Mouse (Mus musculus) stomach, postnatal 0 days (tissue): ENCODE measurements around the gene Dlgap4.

ENCODE experiments used
- CTCF ChIP-seq: IDR thresholded peaks from 2 replicates; pipeline ENCODE4 v1.5.1; 2016; ENCODE audit warnings: antibody characterized with exemption, low read depth, mild to moderate bottlenecking, moderate library complexity
- EP300 ChIP-seq: optimal IDR thresholded peaks from 2 replicates; pipeline ENCODE3; 2016; ENCODE audit warnings: antibody characterized with exemption

DNA sequence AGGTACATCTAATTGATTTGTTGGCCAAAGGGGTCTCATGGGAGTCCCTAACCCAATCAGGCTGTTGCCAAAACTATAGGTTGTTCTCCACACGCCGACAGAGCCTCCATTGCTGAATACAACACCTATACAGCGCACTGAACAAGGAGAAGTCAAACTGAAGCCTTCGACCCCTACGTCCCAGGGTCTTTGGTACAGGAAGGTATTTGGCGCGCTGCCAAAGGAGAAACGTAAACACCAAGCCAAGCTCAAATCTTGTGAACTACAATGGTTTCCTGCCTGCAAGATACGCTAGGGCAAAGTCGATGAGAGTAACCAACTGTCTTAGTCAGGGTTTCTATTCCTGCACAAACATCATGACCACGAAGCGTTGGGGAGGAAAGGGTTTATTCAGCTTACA, 155.8 kb downstream of the Dlgap4 start:
- TF ChIP-seq EP300 (no peak), CTCF (no peak)
